Mouse (Mus musculus): Measurements from ENCODE around the gene Olfr1324. TPM values are rescaled to one million over a fixed set of nuclear protein-coding genes. Genes with fewer than 3 reads are reported as not detected.
"Not testable (repeated sequence)": the region's sequence is repeated elsewhere in the genome, so short reads cannot be mapped to it uniquely, and the experiment has no call there.

The Olfr1324 gene
- total RNA-seq (2021): not detected
- long read RNA-seq, experiment 1: 0 reads
- long read RNA-seq, experiment 2: 0 reads

GRCm38 (mm10) chrX:50428398-50428797, at the start of gene Olfr1324:
Gene Olfr1324, minus strand, starts transcription at chrX:50428498.
- no peak for DNase-seq
- Histone ChIP-seq H3K4me3 (no peak within 1 kb of the TSS), H3K27ac (no peak within 1 kb of the TSS)
- no peak for TF ChIP-seq CTCF (IDR thresholded peaks at IDR 0.05)
- intact Hi-C loops (cut with DNase I): no loop called here

- H3K4me3 ChIP-seq; H3K27ac ChIP-seq; DNase-seq; intact Hi-C loops (cut with DNase I): not testable (repeated sequence)
These were observed 42.0 kb upstream of the Olfr1324 start for GRCm38 (mm10) chrX:50470341-50470740.

- H3K27ac ChIP-seq: no peak overlapping the region
- intact Hi-C loops (cut with DNase I): no loop called here
- no peak for TF ChIP-seq CTCF (IDR thresholded peaks at IDR 0.05)
- no peak for DNase-seq
- no peak overlapping the region for H3K4me3 ChIP-seq
These were observed 27.8 kb upstream of the Olfr1324 start for GRCm38 (mm10) chrX:50456136-50456535.

- DNase-seq: no peak
- H3K27ac ChIP-seq: no peak overlapping the region
- intact Hi-C loops (cut with DNase I): no loop called here
- TF ChIP-seq CTCF (IDR thresholded peaks at IDR 0.05): no peak
- H3K4me3 ChIP-seq: no peak overlapping the region
These were observed 15.1 kb upstream of the Olfr1324 start for GRCm38 (mm10) chrX:50443352-50443751.

GRCm38 (mm10) chrX:50442696-50443095, 14.4 kb upstream of the Olfr1324 start:
- no peak for DNase-seq
- intact Hi-C loops (cut with DNase I): no loop called here
- no peak overlapping the region for H3K4me3 ChIP-seq
- no peak for TF ChIP-seq CTCF (IDR thresholded peaks at IDR 0.05)
- H3K27ac ChIP-seq: no peak overlapping the region

- no peak for TF ChIP-seq CTCF (IDR thresholded peaks at IDR 0.05)
- Histone ChIP-seq H3K27ac (no peak overlapping the region), H3K4me3 (no peak overlapping the region)
- no peak for DNase-seq
- intact Hi-C loops (cut with DNase I): no loop called here
These were observed 4.2 kb upstream of the Olfr1324 start for GRCm38 (mm10) chrX:50432499-50432898.

- intact Hi-C loops (cut with DNase I): no loop called here
- no peak for DNase-seq
- no peak overlapping the region for H3K27ac ChIP-seq
- TF ChIP-seq CTCF (IDR thresholded peaks at IDR 0.05): no peak
- no peak overlapping the region for H3K4me3 ChIP-seq
These were observed 478 bp downstream of the Olfr1324 start for GRCm38 (mm10) chrX:50427712-50428328.

GRCm38 (mm10) chrX:50425899-50426436, 2.3 kb downstream of the Olfr1324 start:
- H3K4me3 ChIP-seq: no peak overlapping the region
- no peak for DNase-seq
- H3K27ac ChIP-seq: no peak overlapping the region
- TF ChIP-seq CTCF (IDR thresholded peaks at IDR 0.05): no peak
- intact Hi-C loops (cut with DNase I): no loop called here

GRCm38 (mm10) chrX:50410361-50410760, 17.9 kb downstream of the Olfr1324 start:
- intact Hi-C loops (cut with DNase I); H3K4me3 ChIP-seq; DNase-seq; H3K27ac ChIP-seq: not testable (repeated sequence)

- H3K4me3 ChIP-seq; H3K27ac ChIP-seq; intact Hi-C loops (cut with DNase I); DNase-seq: not testable (repeated sequence)
These were observed 37.7 kb downstream of the Olfr1324 start for GRCm38 (mm10) chrX:50390616-50391015.

GRCm38 (mm10) chrX:50374978-50375377, 53.3 kb downstream of the Olfr1324 start:
- no peak overlapping the region for H3K27ac ChIP-seq
- no peak for DNase-seq
- intact Hi-C loops (cut with DNase I): no loop called here
- H3K4me3 ChIP-seq: no peak overlapping the region
- TF ChIP-seq CTCF (IDR thresholded peaks at IDR 0.05): no peak
